Mouse (Mus musculus) frontal cortex, adult (tissue): ENCODE results near the gene Pdzk1.

Experiments used
- ATAC-seq: cut with Nextera tagmentation; 2 replicates; pipeline ENCODE4 v1.9.2; 2017; ENCODE audit warnings: mild to moderate bottlenecking, moderate library complexity, mixed read lengths; ENCODE audit not compliant: low TSS enrichment

Gene Pdzk1

GRCm38 (mm10) chr3:96882061-96882849 lies 53.2 kb downstream of the Pdzk1 start:
- no peak for ATAC-seq

GRCm38 (mm10) chr3:96883690-96884089 lies 54.6 kb downstream of the Pdzk1 start:
- no peak for ATAC-seq

- no peak for ATAC-seq
Observed at GRCm38 (mm10) chr3:96902336-96902999, 73.4 kb downstream of the Pdzk1 start.

GRCm38 (mm10) chr3:96904393-96904792 lies 75.3 kb downstream of the Pdzk1 start, which contains the start of gene Gja5:
Gene Gja5 (plus strand): TSS chr3:96904693.
- ATAC-seq = peak; percentile 28

GRCm38 (mm10) chr3:96904851-96905541 lies 75.9 kb downstream of the Pdzk1 start, which contains the start of gene Gpr89:
Gene Gpr89 (minus strand): TSS chr3:96905346.
- peak; percentile 98 for ATAC-seq

GRCm38 (mm10) chr3:96905592-96905991 lies 76.5 kb downstream of the Pdzk1 start:
- ATAC-seq = no peak
